Mouse (Mus musculus) left cerebral cortex, adult 18-20 months (tissue): ENCODE measurements around the gene Trhr2. TPM values are rescaled to one million over a fixed set of nuclear protein-coding genes. Genes with fewer than 3 reads are reported as not detected.

Experiments used
- DNase-seq, 2 experiments: peaks; one replicate each; pipeline ENCODE4 v3.0.0; 2021 to 2022; ENCODE audit warnings: low spot score in 2 of 2, mixed read lengths in 1 of 2
- long read RNA-seq, 2 experiments: library from polyadenylated mRNA; stranded (forward); transcript quantifications; one replicate each; pipeline ENCODE4 v2.0.0; 2021
- total RNA-seq, 2 experiments: library from RNA; stranded (reverse); gene quantifications; 2 replicates each; pipeline ENCODE4 v1.2.3; 2021

Trhr2 gene
- 1 to 10 TPM; 8.0 to 8.5 TPM for total RNA-seq
- long read RNA-seq, experiment 1, partial matches to known transcripts: 0 of 6 reads
- long read RNA-seq, experiment 1, other reads (novel, unspliced or antisense): 5 of 6 reads
- long read RNA-seq, experiment 2, partial matches to known transcripts: 3 of 12 reads
- long read RNA-seq, experiment 2, other reads (novel, unspliced or antisense): 8 of 12 reads

DNA sequence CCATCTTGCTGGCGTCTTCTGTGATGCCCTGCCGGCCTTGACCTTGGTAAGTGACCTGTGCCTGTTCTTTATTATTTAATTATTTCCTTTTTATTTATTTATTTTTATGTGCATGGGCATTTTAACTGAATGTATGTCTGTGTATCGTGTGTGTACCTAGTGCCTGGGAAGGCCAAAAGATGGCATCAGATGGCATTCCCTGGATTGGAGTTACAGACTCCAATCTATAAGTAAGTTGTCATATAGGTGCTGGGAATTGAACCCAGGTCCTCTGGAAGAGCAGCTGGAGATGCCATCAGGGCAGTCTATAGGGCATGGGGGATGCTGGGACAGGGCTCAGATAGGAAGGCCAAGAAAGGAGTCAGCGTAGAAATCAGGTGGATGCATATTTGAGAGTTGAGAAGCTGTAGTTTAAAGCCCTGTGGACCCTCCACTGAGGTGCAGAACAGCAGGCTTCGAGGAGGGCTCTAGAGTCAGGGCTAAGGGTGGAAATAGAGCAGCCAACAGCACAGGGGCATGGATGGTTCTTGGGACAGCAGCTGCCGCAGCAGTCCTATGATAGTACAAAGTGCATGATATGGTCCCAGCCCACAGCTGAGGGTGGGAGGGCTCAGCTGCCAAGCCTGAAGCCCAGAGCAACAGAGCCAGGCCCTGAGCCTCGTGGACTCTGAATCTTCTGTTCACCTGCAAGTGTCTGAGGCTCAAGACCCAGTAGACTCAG, at the start of gene Trhr2:
Trhr2 (minus strand) TSS at position 51 of the 721 bp plus-strand sequence.
- no peak for DNase-seq

- no peak for DNase-seq
These were observed 47.1 kb upstream of the Trhr2 start for GRCm38 (mm10) chr8:122407678-122408077.

GRCm38 (mm10) chr8:122405146-122405805, 44.7 kb upstream of the Trhr2 start:
- no peak for DNase-seq

DNA sequence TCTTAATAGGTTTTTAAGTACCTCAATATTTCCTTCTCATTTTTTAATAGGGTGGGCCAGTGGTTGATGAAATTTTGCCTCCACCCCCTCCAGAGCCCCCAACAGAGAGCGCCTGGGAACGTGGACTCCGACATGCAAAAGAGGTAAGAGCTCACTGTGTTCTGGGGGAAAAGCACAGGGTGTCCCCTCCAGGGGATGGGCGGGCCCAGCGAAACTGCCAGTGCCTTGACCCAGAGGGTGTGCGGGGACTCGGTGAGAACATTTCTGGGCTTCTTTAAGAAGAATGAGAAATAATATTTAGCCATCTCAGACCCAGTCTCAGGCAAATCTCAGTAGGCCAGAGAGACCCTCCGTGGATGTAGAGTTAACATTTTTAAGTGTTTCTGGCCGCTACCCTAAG, 37.6 kb upstream of the Trhr2 start:
- no peak for DNase-seq

DNA sequence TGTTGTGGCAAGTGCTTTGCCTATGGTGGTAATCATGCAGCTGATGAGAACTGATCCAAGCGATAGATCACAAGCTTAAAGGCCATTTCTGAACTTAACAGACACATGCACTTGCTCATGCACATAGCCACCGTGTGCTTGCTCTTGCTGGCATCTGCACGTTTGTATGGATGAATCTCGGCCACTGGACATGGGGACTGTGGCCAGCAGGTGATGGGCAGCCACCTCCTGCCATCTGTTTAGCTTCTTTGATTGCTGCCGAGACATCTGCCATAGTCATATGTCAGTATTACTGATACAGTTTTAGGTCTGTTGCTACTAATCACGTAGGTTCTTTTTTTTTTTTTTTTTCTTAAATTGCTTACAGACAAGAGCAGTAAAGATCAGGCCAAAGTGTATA, 34.7 kb upstream of the Trhr2 start:
- no peak for DNase-seq

DNA sequence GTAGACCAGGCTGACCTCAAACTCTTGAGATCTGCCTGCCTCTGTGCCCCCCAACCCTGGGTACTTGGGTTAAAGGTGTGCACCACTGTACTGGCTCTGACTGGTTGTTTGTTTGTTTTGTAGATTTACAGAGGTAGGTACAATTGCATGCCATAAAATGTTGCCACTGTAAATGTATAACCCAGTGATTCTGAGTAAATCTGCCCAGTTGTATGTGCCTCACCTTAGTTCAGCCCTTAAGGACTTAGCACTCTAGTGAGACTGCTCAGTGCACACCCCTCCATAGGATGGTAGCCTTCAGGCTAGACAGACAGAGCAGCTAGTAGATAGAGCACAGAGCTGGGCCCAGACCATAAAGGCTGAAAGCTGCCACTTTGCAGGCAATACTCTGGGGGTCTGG, 33.2 kb upstream of the Trhr2 start:
- no peak for DNase-seq

GRCm38 (mm10) chr8:122390758-122391157, 30.2 kb upstream of the Trhr2 start:
- DNase-seq: no peak

DNA sequence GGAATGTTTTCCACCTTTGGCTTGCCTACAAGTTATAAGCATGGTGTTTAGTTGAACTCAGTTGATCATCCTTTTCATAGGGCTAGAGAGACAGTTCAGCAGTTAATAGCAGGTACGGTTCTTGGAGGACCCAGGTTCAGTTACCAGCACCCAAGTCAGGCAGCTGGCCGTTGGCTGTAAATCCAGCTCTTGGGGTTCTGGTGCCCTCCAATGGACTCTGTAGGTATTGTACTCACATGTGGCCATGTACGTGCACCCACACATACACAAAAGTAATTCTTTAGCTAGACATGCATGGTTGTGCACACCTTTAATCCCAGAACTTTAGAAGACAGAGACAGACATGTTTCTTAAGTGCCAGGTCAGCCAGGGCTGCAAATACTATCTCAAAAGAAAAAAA, 28.8 kb upstream of the Trhr2 start:
- no peak for DNase-seq

DNA sequence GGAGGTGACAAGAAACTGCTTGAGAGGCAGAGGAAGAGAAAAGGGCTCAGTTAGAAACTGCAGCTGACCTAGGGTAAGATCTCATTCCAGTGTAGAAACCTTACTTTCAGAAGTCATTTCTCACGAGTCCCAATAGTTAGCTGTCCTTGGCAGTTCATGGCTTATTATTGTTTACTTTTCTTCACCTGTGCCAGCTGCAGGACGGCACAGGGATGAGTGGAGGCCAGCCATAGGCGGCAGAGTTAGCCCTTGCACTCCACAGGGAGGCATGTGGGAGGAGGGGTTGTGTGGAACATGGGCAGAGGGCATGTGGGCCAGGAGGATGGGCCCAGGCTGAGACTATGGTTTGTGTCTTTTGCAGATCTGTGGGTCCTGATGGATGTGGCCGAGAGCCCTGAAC, 22.5 kb upstream of the Trhr2 start:
- DNase-seq: no peak

DNA sequence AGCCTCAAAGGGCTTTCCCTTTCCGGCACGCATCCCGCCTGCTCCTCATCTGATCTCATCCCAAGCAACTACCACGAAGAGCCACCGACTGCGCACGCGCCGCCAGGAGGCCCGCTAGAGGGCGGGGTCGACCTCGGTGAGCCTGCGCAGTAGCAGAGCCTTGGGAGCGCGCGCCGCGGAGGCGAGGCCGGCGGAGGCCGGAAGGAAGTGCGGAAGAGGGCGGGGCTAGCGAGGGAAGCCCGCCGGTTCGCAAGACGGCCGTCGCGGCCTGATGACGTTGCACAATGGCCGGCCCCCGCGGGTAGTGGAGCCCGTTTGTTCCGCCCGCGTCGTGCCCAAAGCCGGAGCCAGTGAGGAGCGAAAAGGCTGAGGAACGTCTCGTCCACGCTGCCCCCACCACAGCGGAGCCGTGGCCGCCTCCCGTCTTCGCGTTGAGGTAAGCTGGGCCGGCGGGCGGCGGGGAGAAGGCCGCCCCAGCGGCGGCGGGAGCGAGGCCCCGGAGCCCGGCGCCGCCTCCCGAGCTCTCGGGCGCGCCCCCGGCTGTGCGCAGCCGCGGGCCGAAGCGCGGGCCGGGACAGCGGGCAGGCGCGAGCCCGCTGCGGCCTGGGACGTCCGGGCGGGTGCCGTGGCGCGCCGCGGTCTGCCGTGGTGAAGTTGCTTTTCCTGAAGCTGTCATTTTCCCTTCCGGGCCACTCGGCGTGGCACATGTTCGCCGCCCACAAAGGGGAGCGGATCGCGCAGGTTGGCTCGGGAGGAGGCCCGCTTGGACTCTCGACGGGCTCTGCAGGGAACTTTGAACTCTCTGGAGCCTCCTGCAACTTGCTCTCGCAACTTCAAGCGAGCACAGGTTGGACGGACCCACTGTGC, 16.1 kb upstream of the Trhr2 start, which contains the start of gene Zc3h18:
Zc3h18 (plus strand) TSS at position 245 of the 867 bp plus-strand sequence.
- DNase-seq: peak; percentile 100

DNA sequence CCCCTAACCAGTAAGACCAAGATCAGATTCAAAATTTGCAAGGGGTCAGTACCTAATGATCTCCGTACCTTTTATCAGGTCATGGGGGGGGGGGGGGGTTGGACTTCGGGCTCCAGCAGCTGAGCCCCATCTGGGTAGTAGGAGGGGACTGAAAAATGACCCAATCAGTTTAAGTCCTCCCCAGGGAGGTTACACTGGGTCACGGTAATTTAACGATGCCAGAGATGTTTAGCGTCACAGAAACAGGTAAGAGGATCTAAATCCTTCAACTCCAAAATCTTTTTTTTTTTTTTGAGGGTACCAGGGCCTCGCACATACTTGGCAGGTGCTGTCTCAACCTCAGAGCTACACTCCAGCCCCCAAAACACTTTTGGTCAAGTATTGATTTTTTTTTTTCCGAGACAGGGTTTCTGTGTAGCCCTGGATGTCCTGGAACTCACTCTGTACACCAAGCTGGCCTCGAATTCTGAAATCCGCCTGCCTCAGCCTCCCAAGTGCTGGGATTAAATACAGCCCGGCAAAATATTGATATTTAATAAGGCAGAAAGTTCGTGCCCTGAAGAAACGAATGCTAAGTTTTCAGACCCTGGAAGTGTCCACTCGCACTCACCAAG, 15.3 kb upstream of the Trhr2 start:
- DNase-seq: no peak

GRCm38 (mm10) chr8:122375320-122375719, 14.8 kb upstream of the Trhr2 start:
- DNase-seq: no peak

DNA sequence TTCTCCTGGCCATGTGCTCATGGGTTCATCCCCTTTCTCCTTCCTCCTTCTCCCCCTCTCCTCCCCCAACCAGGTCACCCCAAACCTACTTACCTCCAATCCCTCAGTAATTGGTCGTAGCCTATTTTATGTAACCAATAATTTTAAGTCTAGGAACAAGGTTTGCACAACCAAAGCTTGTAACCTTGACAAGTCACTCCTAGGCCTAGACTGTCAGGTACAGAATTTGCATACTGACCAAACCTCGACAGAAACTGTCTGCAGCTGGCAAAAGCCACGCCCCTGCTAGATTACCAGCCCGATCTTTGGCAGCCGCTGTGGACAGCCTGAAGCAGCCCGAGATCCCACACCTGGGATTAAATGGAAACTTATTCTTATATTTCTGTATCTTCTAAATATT, 11.2 kb upstream of the Trhr2 start:
- no peak for DNase-seq

GRCm38 (mm10) chr8:122369665-122370064, 9.1 kb upstream of the Trhr2 start:
- DNase-seq: peak; percentile 75 to 80

DNA sequence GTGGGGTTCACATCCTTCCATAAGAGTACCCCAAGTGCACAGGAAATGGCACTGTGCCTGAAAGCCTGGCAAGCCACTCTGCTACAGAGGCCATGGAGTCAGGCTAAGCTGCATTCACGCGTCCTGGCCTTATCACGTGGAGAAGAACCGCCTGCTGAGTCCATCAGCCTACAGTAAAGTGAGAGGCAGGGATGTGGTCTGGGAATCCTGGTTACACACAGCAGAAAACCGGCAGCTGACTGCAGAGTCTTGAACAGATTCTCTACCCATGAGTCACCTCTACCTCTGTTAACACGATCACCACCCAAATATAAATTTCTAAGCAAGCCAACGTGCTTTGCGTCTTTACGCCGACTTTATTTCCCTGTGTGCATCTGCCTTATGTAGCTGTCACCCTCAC, 7.9 kb upstream of the Trhr2 start:
- no peak for DNase-seq

DNA sequence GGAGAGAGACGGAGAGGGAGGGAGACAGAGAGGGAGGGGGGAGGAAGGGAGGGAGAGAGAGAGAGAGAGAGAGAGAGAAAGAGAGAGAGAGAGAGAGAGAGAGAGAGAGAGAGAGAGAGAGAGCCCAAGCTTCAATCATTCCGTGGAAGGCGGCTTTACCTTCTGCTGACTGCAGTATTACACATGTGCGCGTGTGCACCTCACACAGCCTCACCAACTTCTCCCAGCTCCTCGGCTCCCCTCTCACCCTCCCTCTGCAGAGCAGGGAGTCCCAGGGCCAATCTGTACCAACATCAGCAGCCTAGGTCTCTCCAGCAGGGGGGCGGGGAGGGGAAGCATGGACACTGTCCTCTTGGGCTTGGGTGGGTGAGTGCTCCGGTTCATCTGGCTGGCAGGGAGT, 2.4 kb upstream of the Trhr2 start:
- DNase-seq: no peak

GRCm38 (mm10) chr8:122362271-122362670, 1.7 kb upstream of the Trhr2 start:
- DNase-seq: no peak

- DNase-seq: no peak
These were observed 1.3 kb downstream of the Trhr2 start for GRCm38 (mm10) chr8:122359111-122359775.

DNA sequence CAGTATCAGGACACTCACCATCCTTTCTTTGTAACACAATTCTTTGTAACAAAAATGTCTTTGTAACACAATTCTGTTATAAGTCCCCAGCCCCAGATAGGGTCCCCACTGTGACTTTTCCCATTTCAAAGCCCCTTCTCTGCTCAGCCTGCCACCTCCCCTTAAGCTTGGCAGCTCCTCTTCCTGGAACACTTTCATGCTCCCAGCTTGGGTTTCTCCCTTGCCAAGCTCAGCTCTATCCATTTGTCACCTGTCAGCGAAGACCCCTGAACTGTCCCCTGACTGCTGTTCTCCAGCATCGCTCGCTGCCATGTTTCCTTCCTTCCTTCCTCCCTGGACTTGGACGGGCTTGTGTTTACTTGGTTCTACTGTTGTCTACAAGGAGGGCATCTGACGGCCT, 2.9 kb downstream of the Trhr2 start:
- DNase-seq: no peak

DNA sequence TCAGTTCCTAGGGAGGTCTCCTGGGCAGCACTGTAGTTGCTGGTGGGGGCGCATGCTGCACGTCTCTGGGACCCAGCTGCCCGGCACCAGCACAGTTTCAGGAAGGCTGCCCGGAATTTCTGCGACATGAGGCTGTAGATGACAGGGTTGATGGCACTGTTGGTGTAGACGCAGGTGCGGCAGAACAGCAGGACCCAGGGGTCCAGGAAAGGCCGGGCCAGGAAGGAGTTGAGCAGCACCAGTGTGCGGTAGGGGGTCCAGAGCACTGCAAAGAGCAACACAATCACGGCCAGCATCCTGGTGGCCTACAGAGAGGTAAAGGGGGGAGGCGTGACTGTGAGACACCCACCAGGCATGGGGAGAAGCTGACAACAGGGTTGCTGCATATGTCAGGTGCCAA, 3.3 kb downstream of the Trhr2 start:
- DNase-seq: no peak
